Mouse (Mus musculus) MEL-GATA-1-ER (cell line): ENCODE measurements around the gene Sdhc.
"Not testable (repeated sequence)": the region's sequence is repeated elsewhere in the genome, so short reads cannot be mapped to it uniquely, and the experiment has no call there.

Experiments used
- DNase-seq: peaks from one replicate; pipeline ENCODE4 v3.0.0-alpha.2; 2012; ENCODE audit warnings: low read depth; ENCODE audit errors: extremely low read depth

Sdhc gene

DNA sequence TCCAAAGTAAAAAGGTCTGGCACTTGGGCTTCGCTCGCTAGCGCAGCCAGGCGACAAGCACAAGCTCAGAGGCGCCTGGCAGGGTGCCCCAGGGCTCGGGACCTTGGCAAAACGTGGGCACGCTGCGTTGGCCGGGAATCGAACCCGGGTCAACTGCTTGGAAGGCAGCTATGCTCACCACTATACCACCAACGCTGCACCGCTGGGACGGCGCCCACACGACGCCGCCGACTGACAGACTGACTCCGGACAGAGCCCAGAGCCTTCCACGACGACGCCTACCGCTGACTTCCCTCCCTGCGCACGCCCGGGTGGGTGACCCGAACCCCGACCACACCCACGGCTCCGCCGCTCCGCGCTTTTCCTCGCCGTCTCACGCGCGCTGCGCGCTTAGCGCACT lies 70.6 kb downstream of the Sdhc start:
- not testable (repeated sequence) for DNase-seq

- DNase-seq: not testable (repeated sequence)
Measured at GRCm38 (mm10) chr1:171079345-171079744, 71.1 kb downstream of the Sdhc start.

GRCm38 (mm10) chr1:171078419-171078818 lies 72.0 kb downstream of the Sdhc start:
- DNase-seq: not testable (repeated sequence)

GRCm38 (mm10) chr1:171077955-171078354 lies 72.4 kb downstream of the Sdhc start:
- DNase-seq: not testable (repeated sequence)

GRCm38 (mm10) chr1:171077192-171077591 lies 73.2 kb downstream of the Sdhc start:
- DNase-seq: not testable (repeated sequence)
